Mouse (Mus musculus) kidney, embryonic 14.5 days (tissue): ENCODE measurements at regions not wholly inside any gene's neighbourhood (a gene's known extent, or its start where the extent isn't known, plus 50 kb on each side); places are given as distances from the start of the nearest gene placed in this dataset.

Experiments used
- ATAC-seq: fragments of 200-750 bp; cut with Nextera tagmentation; 2 replicates; pipeline ENCODE4 v1.8.0; 2017; ENCODE audit warnings: moderate number of reproducible peaks, mild to moderate bottlenecking, moderate TSS enrichment, moderate library complexity; ENCODE audit not compliant: low FRiP score, low TSS enrichment
- H3K27ac ChIP-seq: fragments of 300-500 bp; sonication (generic); 2 replicates; pipeline ENCODE4 v1.5.1; 2014; ENCODE audit warnings: low read depth, mild to moderate bottlenecking, low read length, moderate library complexity, mixed read lengths
- H3K27me3 ChIP-seq: fragments of 300-500 bp; sonication (generic); 2 replicates; pipeline ENCODE4 v1.6.1; 2014; ENCODE audit warnings: mild to moderate bottlenecking, low read length; ENCODE audit not compliant: control insufficient read depth, insufficient read depth
- H3K36me3 ChIP-seq: fragments of 300-500 bp; sonication (generic); 2 replicates; pipeline ENCODE4 v1.6.1; 2014; ENCODE audit warnings: low read length, mixed read lengths; ENCODE audit not compliant: control insufficient read depth, insufficient read depth
- H3K4me1 ChIP-seq: fragments of 300-500 bp; sonication (generic); 2 replicates; pipeline ENCODE4 v1.6.1; 2014; ENCODE audit warnings: low read length, mixed read lengths; ENCODE audit not compliant: control insufficient read depth, insufficient read depth
- H3K4me2 ChIP-seq: fragments of 300-500 bp; sonication (generic); replicated peaks from 2 replicates; pipeline ENCODE4 v1.6.1; 2014; ENCODE audit warnings: low read depth, mild to moderate bottlenecking, low read length
- H3K4me3 ChIP-seq: fragments of 300-500 bp; sonication (generic); 2 replicates; pipeline ENCODE4 v1.5.1; 2014; ENCODE audit warnings: mild to moderate bottlenecking, low read length
- H3K9ac ChIP-seq: fragments of 300-500 bp; sonication (generic); 2 replicates; pipeline ENCODE4 v1.6.1; 2014; ENCODE audit warnings: low read depth, mild to moderate bottlenecking, low read length, moderate library complexity
- H3K9me3 ChIP-seq: fragments of 300-500 bp; sonication (generic); 2 replicates; pipeline ENCODE4 v1.6.1; 2016; ENCODE audit warnings: low read length; ENCODE audit not compliant: control insufficient read depth
- WGBS: fragments of 180-500 bp; shearing (Covaris S2); extraction: QIAGEN DNeasy Blood & Tissue Kit; methylation state at CpG from one replicate; pipeline ENCODE4 v1.1.7; 2014; 5-methylcytosine and 5-hydroxymethylcytosine counted together

GRCm38 (mm10) chr2:47834055-47834799, 979.7 kb upstream of the Acvr2a start:
- ATAC-seq = no peak
- Histone ChIP-seq H3K4me3 (no peak overlapping the region), H3K9me3 (no peaks in the 10 kb centered on the region), H3K4me2 (no peak overlapping the region), H3K9ac (no peak overlapping the region), H3K4me1 (no peaks in the 10 kb centered on the region), H3K27ac (no peak overlapping the region), H3K27me3 (no peaks in the 10 kb centered on the region), H3K36me3 (no peaks in the 10 kb centered on the region)
- WGBS = 89% methylated on average over 5 of the region's 5 CpGs

- Histone ChIP-seq H3K9ac (no peak overlapping the region), H3K27ac (no peak overlapping the region), H3K36me3 (no peaks in the 10 kb centered on the region), H3K9me3 (peaks cover under 1% of the 10 kb centered on the region; the same call in 1 of the 2 replicates), H3K27me3 (no peaks in the 10 kb centered on the region), H3K4me1 (no peaks in the 10 kb centered on the region), H3K4me2 (no peak overlapping the region), H3K4me3 (no peak overlapping the region)
- WGBS = 81% methylated on average over 3 of the region's 3 CpGs
- no peak for ATAC-seq
These were observed 956.7 kb upstream of the Acvr2a start for GRCm38 (mm10) chr2:47857229-47857628.

GRCm38 (mm10) chr2:47862446-47862845, 951.5 kb upstream of the Acvr2a start:
- Histone ChIP-seq H3K9me3 (peaks cover 3% of the 10 kb centered on the region; the same call in 1 of the 2 replicates), H3K9ac (no peak overlapping the region), H3K36me3 (no peaks in the 10 kb centered on the region), H3K4me3 (no peak overlapping the region), H3K27me3 (no peaks in the 10 kb centered on the region), H3K27ac (no peak overlapping the region), H3K4me2 (no peak overlapping the region), H3K4me1 (no peaks in the 10 kb centered on the region)
- WGBS = 83% methylated on average over 1 of the region's 1 CpGs
- no peak for ATAC-seq

GRCm38 (mm10) chr2:47878002-47878401, 935.9 kb upstream of the Acvr2a start:
- no peaks in the 10 kb centered on the region for H3K9me3 ChIP-seq
- no peak for ATAC-seq
- 82% methylated on average over 2 of the region's 2 CpGs for WGBS

GRCm38 (mm10) chr2:47879071-47879470, 934.8 kb upstream of the Acvr2a start:
- 98% methylated on average over 2 of the region's 2 CpGs for whole genome bisulfite sequencing
- Histone ChIP-seq H3K27me3 (no peaks in the 10 kb centered on the region), H3K4me2 (no peak overlapping the region), H3K9me3 (no peaks in the 10 kb centered on the region), H3K4me1 (no peaks in the 10 kb centered on the region), H3K4me3 (no peak overlapping the region), H3K9ac (no peak overlapping the region), H3K36me3 (no peaks in the 10 kb centered on the region), H3K27ac (no peak overlapping the region)
- no peak for ATAC-seq

More at GRCm38 (mm10) chr2:47878002-47878401, 935.9 kb upstream of the Acvr2a start:
- Histone ChIP-seq H3K27ac (no peak overlapping the region), H3K4me3 (no peak overlapping the region), H3K4me2 (no peak overlapping the region), H3K9ac (no peak overlapping the region), H3K36me3 (no peaks in the 10 kb centered on the region), H3K27me3 (no peaks in the 10 kb centered on the region), H3K4me1 (no peaks in the 10 kb centered on the region)

- ATAC-seq = no peak
- no peaks in the 10 kb centered on the region for H3K36me3 ChIP-seq
- 92% methylated on average over 1 of the region's 1 CpGs for WGBS
These were observed 934.1 kb upstream of the Acvr2a start for GRCm38 (mm10) chr2:47879796-47880195.

GRCm38 (mm10) chr2:47888166-47888565, 925.7 kb upstream of the Acvr2a start:
- Histone ChIP-seq H3K4me3 (no peak overlapping the region), H3K9me3 (no peaks in the 10 kb centered on the region), H3K27me3 (no peaks in the 10 kb centered on the region), H3K4me1 (no peaks in the 10 kb centered on the region), H3K9ac (no peak overlapping the region), H3K36me3 (no peaks in the 10 kb centered on the region), H3K27ac (no peak overlapping the region), H3K4me2 (no peak overlapping the region)
- ATAC-seq = no peak
- 70% methylated on average over 1 of the region's 1 CpGs for WGBS

More at GRCm38 (mm10) chr2:47879796-47880195, 934.1 kb upstream of the Acvr2a start:
- Histone ChIP-seq H3K27ac (no peak overlapping the region), H3K4me3 (no peak overlapping the region), H3K9ac (no peak overlapping the region), H3K4me1 (no peaks in the 10 kb centered on the region), H3K9me3 (no peaks in the 10 kb centered on the region), H3K4me2 (no peak overlapping the region), H3K27me3 (no peaks in the 10 kb centered on the region)

GRCm38 (mm10) chr2:47891366-47891765, 922.5 kb upstream of the Acvr2a start:
- Histone ChIP-seq H3K4me3 (no peak overlapping the region), H3K27ac (no peak overlapping the region), H3K4me2 (no peak overlapping the region), H3K4me1 (no peaks in the 10 kb centered on the region), H3K9ac (no peak overlapping the region), H3K27me3 (no peaks in the 10 kb centered on the region), H3K9me3 (no peaks in the 10 kb centered on the region), H3K36me3 (no peaks in the 10 kb centered on the region)
- ATAC-seq = no peak
- 68% methylated on average over 1 of the region's 1 CpGs for WGBS

- Histone ChIP-seq H3K27me3 (no peaks in the 10 kb centered on the region), H3K9ac (no peak overlapping the region), H3K27ac (no peak overlapping the region), H3K4me1 (no peaks in the 10 kb centered on the region), H3K4me3 (no peak overlapping the region), H3K36me3 (no peaks in the 10 kb centered on the region), H3K4me2 (no peak overlapping the region), H3K9me3 (no peaks in the 10 kb centered on the region)
- WGBS = 79% methylated on average over 2 of the region's 2 CpGs
- ATAC-seq = no peak
These were observed 921.0 kb upstream of the Acvr2a start for GRCm38 (mm10) chr2:47892879-47893278.
